Mouse (Mus musculus): Measurements from ENCODE around the gene 1110008L16Rik.
"Not testable (repeated sequence)": the region's sequence is repeated elsewhere in the genome, so short reads cannot be mapped to it uniquely, and the experiment has no call there.

1110008L16Rik gene

DNA sequence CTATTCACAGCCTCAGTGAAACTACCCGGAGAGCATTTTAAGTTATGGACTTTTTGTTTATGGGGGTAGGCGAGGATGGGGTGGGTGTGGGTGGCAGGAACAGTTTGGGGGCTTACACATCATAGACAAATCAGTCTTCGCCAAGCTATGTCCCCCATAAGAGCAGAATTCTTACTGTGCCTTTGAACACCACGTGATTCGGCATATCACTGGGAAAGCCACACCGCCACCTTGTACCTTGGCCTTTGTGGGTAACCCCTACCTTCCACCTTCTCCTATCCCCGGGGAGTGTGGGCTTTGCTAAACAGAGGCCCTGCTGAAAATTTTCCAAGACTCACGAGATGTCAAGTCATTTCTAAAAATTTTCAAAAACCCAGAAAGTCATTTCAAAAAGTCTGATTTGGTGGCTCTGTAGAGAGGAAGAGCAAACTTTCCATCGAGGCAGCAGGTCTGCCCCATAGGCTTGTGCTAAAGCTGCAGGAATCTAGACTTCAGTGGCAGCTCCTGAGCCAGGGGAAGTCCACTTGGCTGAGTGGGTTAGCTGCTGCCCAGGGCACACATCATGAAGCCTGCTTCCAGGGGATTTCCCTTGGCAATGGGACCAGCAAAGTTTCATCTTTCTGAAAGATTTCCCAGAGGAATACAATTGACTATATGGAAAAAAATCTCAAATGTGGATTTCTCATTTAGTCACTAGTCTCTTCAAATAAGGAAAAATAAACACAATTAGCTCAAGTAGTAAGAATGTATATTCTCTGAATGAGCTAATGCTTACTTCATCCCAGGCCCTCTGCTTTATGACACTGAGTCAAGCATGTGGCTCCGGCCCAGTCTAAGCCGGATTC lies 93.6 kb downstream of the 1110008L16Rik start:
- no peak for DNase-seq (ENCODE audit: low spot score in 2 of 2)

DNA sequence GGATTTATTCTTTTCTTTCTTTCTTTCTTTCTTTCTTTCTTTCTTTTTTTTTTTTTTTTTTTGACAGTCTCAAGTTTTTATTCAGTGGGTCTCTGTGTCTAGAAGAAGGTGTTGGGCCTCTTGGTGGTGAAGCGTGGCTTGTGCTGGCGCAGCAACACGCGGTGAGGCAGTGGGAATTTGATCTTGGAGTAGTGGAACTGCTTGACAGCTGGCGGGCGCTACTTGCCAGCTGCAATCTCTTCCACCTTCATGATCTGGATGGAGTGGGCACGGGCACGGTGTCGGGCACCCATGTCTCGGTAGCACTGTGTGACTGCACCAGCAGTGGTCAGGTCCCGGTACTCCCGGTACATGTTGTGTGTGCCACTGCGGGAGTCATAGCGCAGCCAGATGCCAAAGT lies 96.2 kb downstream of the 1110008L16Rik start:
- not testable (repeated sequence) for DNase-seq (ENCODE audit: low spot score in 2 of 2)

DNA sequence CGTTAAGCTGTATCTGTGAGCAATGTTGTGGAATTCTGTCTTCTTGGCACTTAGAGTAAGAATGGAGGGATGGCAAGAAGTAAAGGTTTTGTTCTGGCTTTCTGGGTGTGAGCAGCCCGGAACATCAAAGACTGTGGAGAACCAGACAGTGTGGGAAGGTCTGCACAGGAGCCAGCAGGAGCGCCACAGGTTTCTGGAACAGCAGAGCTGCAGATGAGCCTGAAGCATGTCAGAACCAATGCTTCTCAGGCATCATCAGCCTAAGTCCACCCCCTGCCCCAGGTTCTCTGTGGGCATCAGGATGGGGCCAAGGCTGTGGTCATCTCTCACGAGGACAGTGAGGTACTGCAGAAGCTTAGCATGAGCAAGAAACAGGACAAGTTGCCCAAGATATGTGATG lies 97.2 kb downstream of the 1110008L16Rik start:
- DNase-seq (ENCODE audit: low spot score in 2 of 2), result no peak

DNA sequence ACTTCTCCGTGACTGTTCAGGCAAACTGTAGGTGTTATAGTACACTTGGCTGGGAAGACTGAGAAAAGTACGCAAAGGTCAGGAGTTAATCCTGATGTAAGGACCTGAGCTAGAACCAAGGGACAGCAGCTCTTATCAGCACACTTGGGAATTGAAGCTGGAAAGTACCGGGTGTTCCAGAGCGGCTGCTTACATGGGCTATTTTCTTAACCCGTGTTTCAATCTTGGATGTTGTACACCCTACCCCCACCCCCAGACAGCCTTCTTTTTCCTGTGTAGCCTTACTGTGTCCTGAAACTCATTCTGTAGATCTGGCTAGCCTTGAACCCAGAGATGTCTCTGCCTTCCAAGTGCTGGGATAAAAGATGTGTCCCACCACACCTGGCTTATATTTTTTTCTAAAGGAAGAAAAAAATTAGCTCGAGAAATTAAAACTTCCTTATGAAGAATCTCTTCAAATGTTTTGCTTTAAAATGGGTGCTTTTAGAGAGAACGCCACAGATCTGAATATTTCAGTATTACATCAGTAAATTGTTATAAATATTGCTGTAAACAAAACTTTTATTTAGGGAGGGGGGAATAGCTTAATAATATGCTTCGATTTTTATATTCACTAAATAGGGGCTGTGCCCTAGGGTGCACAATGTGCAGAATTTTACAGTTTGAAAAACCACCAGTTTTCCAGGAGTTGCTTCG lies 98.3 kb downstream of the 1110008L16Rik start:
- DNase-seq (ENCODE audit: low spot score in 2 of 2), result no peak

DNA sequence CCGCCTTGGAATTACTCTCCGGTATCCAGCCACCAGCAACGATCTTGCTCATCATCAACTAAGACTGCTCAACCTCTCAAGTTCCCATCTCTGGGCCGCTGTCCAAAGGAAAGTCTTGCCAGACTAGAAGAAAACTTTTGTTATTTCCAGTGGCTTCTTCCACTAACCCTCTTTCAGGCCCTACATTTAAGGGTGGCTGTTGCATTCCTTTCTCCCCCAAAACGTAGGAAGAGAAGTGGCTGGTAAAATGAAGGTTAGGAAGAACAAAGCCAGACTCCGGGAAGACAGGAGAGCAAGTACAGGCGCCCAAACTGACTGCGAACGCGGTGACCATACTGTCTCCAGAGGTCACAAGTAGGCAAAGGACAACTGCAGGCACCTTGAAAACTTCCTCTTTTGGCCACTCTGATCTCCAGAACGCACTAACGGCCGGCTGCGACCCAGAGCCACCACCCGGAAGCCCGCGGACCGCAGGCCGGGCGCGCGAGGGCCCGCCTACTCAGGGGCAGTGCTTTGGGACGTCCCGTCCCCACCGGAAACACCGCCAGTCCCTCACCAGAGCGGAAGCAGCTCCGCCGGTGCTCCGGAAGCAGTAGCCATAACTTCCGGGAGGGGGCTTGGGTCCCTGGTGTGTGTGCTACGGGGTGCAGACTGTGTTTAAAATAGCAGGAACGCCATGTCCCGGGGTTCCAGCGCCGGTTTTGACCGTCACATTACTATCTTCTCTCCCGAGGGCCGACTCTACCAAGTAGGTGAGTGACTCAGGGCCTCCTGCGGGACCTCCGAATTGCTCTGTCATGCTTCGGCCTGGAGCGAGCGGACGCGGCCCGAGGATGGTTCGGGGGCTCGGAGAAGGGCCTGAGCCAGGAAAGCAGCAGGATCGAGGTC lies 99.1 kb downstream of the 1110008L16Rik start:
- peak; percentile 88 to 91 for DNase-seq (ENCODE audit: low spot score in 2 of 2)

DNA sequence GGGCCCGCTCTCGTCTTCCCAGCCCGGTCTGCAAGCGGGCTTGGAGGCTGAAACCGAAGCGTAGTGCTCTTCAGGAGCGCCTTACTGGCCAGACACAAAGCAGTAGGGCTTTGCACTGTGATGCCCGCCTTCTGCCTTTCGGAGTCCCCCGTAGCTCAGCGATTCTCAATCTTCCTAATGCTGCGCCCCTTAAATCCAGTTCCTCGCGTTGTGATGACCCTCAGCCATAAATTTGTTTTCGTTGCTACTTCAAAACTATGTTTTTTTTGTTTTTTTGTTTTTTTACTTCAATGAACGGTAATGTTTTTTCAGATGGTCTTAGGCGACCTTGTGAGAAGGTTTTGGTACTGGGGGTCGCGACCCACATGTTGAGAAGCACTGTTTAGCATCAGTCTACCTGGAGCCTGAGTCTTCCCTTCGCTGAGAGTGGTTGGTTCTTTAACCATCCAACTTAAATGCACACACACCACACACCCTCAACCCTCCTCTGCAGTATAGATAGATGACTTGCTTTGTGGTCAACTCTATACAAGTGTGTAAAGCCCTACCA lies 99.8 kb downstream of the 1110008L16Rik start:
- no peak for DNase-seq (ENCODE audit: low spot score in 2 of 2)

DNA sequence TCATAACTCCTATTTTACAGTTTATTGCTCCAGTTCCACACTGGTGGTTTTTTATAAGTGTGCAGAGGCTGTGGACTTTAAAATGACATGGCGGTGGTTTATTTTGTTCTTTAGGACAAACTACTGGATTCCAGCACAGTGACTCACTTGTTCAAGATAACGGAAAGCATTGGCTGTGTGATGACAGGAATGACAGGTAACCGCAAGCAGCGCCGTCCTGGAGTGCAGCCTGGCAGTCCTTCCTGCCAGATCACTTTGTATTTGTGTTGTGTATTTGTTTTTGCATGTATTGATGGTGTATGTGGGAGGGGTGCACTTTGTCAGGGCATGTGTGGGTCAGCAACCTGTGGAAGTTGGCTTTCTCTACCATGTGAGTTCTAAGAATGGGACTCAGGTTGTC lies 108.5 kb downstream of the 1110008L16Rik start:
- no peak for DNase-seq (ENCODE audit: low spot score in 2 of 2)

DNA sequence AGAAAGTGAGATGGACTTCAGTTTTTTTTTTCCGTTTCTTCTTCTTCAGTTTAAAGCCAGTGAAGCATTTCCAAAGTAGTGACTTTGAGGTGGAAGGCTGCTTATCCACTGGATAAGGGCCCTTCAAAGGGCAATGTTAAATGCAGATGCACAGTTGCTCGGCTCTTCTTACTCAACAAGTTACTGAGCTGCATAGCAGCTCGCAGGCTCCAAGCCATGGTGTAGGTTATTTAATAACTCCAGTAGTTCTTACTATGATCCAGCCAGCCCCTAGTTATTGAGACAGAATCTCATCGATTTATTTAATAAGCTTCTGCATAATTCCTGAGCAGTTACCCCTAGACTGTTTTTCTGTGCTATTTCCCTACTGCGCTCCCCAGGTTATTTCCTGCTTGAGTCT lies 115.9 kb downstream of the 1110008L16Rik start:
- no peak for DNase-seq (ENCODE audit: low spot score in 2 of 2)

DNA sequence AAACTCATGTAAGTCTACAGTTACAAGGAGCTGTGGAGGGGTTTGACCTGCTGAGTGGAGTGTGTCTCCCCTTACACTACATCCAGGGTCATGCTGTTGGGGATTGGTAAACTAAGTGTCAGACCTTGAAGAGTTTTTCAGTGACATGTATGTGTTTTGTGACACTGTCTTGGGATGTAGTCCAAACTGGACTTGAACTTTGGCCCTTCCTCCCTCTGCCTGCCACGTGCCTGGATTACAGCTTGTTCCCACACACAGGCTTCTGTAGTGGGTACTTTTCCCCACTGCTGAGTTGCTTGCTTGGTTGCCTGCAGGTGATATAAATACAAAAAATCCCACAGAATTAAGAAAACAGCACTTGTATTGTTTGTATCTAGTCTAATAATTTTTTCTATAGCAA lies 116.4 kb downstream of the 1110008L16Rik start:
- DNase-seq (ENCODE audit: low spot score in 2 of 2), result no peak

DNA sequence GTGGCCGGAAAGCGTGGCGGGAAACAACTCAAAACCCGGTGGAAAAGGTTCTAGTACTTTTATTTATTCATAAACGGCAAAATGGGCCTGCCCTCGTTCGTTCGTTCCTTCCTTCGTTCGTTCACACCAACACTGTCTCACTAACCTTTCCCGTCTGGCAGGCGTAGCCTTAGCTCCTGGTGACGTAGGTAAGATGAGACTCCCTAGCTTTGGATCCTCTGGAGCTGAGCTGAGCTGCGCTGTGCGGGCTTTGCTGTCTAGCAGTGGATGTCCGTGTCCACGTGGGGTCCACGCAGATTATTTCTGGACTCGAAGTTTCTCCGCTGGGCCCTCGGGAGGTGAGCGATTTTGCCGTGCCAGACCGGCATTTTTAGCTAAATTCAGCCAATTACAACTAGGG lies 120.8 kb downstream of the 1110008L16Rik start:
- DNase-seq (ENCODE audit: low spot score in 2 of 2), result no peak

DNA sequence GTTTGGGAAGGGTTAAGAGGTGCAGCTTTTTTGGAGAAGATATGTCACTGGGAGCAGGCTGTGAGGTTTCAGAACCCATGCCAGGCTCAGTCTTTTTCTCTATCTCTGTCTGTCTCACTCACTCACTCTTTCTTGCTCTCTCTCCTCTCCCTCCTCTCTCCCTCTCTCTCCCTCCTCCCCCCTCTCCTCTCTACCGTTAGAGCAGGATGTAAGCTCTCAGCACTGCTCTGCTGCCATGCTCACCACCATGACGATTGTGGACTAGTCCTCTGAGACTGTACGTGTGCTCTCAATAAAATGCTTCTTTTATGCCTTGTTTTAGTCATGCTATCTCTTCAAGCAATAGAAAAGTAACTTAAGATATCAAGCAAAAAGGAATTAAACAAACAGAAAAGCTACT lies 122.7 kb downstream of the 1110008L16Rik start:
- no peak for DNase-seq (ENCODE audit: low spot score in 2 of 2)

DNA sequence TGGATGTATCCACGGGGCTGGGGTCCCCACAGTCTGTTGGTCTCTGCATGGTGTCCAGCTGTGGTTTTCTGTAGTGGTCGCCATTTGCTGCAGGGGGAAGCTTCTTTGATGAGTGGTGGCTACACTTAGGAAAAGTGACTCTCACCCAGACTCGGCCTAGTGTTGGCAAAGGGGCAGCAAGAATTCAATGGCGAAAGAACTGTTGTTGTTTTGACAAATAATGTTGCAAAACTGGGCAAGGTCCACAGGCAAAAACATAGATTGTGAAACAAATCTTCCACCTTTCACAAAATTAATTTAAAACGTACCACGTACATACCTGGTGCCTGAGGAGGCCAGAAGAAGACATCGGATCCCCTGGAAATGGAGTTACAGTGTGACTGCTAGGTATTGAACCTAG lies 126.9 kb downstream of the 1110008L16Rik start:
- no peak for DNase-seq (ENCODE audit: low spot score in 2 of 2)

DNA sequence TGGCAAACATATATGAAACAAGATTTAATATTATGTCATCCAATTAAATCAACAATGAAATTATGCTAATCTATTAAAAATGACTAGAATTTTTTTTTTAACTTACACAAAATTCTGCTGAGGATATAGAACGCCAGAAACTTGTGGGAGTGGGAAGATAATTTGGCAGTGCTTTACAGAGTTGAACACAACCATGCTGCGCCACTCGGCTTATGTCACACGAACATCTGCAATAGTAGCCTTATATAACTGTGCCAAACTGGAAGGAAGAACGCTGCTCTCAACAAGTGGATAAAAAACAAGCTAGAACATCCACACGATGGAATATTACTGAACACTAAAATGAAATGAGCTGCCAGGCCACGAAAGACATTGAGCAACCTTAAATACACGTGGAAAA lies 129.8 kb downstream of the 1110008L16Rik start:
- no peak for DNase-seq (ENCODE audit: low spot score in 2 of 2)

DNA sequence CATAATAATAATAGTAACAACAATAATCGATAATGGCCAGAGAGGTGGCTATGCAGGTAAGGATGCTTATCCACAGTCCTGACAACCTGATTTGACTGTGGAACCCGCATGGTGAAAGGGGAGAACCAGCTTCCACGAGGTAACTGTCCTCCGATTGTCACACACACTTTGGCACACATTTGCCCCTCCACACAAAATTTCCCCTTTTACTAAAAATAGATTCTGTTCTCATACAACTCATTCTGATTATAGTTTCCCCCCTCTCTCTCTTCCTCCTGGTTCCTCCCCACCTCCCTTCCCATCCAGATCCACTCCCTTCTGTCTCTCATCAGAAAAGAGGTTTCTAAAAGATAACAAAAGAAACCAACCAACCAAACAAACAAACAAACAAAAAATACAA lies 130.6 kb downstream of the 1110008L16Rik start:
- DNase-seq (ENCODE audit: low spot score in 2 of 2), result no peak
